Mouse (Mus musculus) fibroblast of lung, adult 2 months (primary cell): ENCODE measurements around the gene Pitpnb.

Experiments
- DNase-seq: peaks from one replicate; pipeline ENCODE4 v3.0.0-alpha.2; 2011; ENCODE audit warnings: low read depth

Gene Pitpnb

GRCm38 (mm10) chr5:111421424-111421823 lies 90.9 kb downstream of the Pitpnb start:
- DNase-seq = no peak

- no peak for DNase-seq
Measured at GRCm38 (mm10) chr5:111422058-111422800, 91.7 kb downstream of the Pitpnb start.

- no peak for DNase-seq
Measured at GRCm38 (mm10) chr5:111423011-111423410, 92.4 kb downstream of the Pitpnb start.

- no peak for DNase-seq
Measured at GRCm38 (mm10) chr5:111423616-111424015, 93.1 kb downstream of the Pitpnb start.

GRCm38 (mm10) chr5:111425813-111426212 lies 95.2 kb downstream of the Pitpnb start:
- no peak for DNase-seq

GRCm38 (mm10) chr5:111426249-111426648 lies 95.7 kb downstream of the Pitpnb start:
- no peak for DNase-seq

GRCm38 (mm10) chr5:111428882-111429281 lies 98.3 kb downstream of the Pitpnb start:
- DNase-seq = no peak

GRCm38 (mm10) chr5:111429726-111430125 lies 99.2 kb downstream of the Pitpnb start:
- DNase-seq = no peak

- DNase-seq = no peak
Measured at GRCm38 (mm10) chr5:111431007-111431730, 100.6 kb downstream of the Pitpnb start.

GRCm38 (mm10) chr5:111432842-111433241 lies 102.3 kb downstream of the Pitpnb start:
- no peak for DNase-seq

- no peak for DNase-seq
Measured at GRCm38 (mm10) chr5:111434342-111434842, 103.8 kb downstream of the Pitpnb start.

GRCm38 (mm10) chr5:111436260-111436659 lies 105.7 kb downstream of the Pitpnb start:
- DNase-seq = no peak

GRCm38 (mm10) chr5:111437205-111437604 lies 106.6 kb downstream of the Pitpnb start:
- DNase-seq = no peak
